Mouse (Mus musculus) CH12.LX (cell line): ENCODE measurements at regions not wholly inside any gene's neighbourhood (a gene's known extent, or its start where the extent isn't known, plus 50 kb on each side); places are given as distances from the start of the nearest gene placed in this dataset.
"Not testable (repeated sequence)": the region's sequence is repeated elsewhere in the genome, so short reads cannot be mapped to it uniquely, and the experiment has no call there.

Source experiments
- CTCF ChIP-seq, 2 experiments: IDR thresholded peaks in 1 of 2; conservative IDR thresholded peaks in 1 of 2; 2 replicates each; pipeline ENCODE4 v1.5.1; 2011 to 2012; ENCODE audit warnings: low read depth in 2 of 2, low read length in 2 of 2, improper control_type of control experiment in 1 of 2, inconsistent platforms in 1 of 2, mild to moderate bottlenecking in 1 of 2, moderate library complexity in 1 of 2
- ETS1 ChIP-seq: conservative IDR thresholded peaks from 2 replicates; pipeline ENCODE4 v1.6.1; 2012; ENCODE audit warnings: low read depth, mild to moderate bottlenecking, inconsistent platforms, low read length, improper control_type of control experiment, moderate library complexity
- MAX ChIP-seq: IDR thresholded peaks from 2 replicates; pipeline ENCODE4 v1.6.1; 2011; ENCODE audit warnings: low read length, improper control_type of control experiment
- NRF1 ChIP-seq: IDR thresholded peaks from 2 replicates; pipeline ENCODE4 v1.6.1; 2014; ENCODE audit warnings: low read depth, mild to moderate bottlenecking, inconsistent platforms, low read length, improper control_type of control experiment, moderate library complexity
- POLR2A ChIP-seq: IDR thresholded peaks from 2 replicates; pipeline ENCODE4 v1.6.1; 2011; ENCODE audit warnings: low read depth, mild to moderate bottlenecking, improper control_type of control experiment, low read length
- SMC3 ChIP-seq: IDR thresholded peaks from 2 replicates; pipeline ENCODE4 v1.6.1; 2011; ENCODE audit warnings: low read depth, low read length, improper control_type of control experiment
- TBP ChIP-seq: conservative IDR thresholded peaks from 2 replicates; pipeline ENCODE4 v1.6.1; 2011; ENCODE audit warnings: low read depth, low read length, improper control_type of control experiment

DNA sequence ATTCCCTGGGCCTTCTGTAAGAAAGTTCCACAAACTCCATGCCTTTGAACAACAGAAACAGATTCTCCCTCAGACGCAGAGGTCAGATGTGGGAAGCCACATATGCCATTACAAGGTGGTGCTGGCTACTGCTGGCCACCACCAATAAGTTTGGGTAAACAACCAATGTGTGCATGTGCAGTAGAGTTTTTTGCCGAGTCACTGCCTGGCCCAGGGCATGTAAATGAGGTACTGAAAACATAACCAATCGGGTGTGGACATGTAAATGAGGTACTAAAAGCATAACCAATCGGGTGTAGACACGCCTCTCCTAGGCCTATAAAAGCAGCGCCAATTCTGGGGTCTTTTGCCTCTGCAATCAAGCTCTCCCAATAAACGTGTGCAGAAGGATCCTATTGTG lies 157.3 kb upstream of the Tmem45b start:
- not testable (repeated sequence) for TF ChIP-seq NRF1; ETS1; POLR2A; SMC3; TBP; CTCF (conservative IDR thresholded peaks at IDR 0.05 in 1 of 2, IDR thresholded peaks at IDR 0.05 in 1 of 2; ENCODE audit: low read depth in 2 of 2, low read length in 2 of 2); MAX
